Mouse (Mus musculus) stomach, embryonic 15.5 days (tissue): Measurements from ENCODE around the gene Phf21a. TPM values are rescaled to one million over a fixed set of nuclear protein-coding genes. Genes with fewer than 3 reads are reported as not detected.

Experiments used
- ATAC-seq: fragments of 200-750 bp; cut with Nextera tagmentation; 2 replicates; pipeline ENCODE4 v1.8.0; 2017; ENCODE audit warnings: low read depth, moderate number of reproducible peaks, moderate TSS enrichment; ENCODE audit not compliant: insufficient read depth, low FRiP score
- H3K27ac ChIP-seq: fragments of 300-500 bp; sonication (generic); 2 replicates; pipeline ENCODE4 v1.5.1; 2015; ENCODE audit warnings: mild to moderate bottlenecking, inconsistent platforms
- H3K27me3 ChIP-seq: fragments of 300-500 bp; sonication (generic); replicated peaks from 2 replicates; pipeline ENCODE4 v1.6.1; 2015; ENCODE audit warnings: inconsistent platforms
- H3K36me3 ChIP-seq: fragments of 300-500 bp; sonication (generic); 2 replicates; pipeline ENCODE4 v1.6.1; 2015; ENCODE audit warnings: inconsistent platforms
- H3K4me1 ChIP-seq: fragments of 300-500 bp; sonication (generic); 2 replicates; pipeline ENCODE4 v1.6.1; 2015; ENCODE audit warnings: inconsistent platforms
- H3K4me2 ChIP-seq: fragments of 300-500 bp; sonication (generic); 2 replicates; pipeline ENCODE4 v1.6.1; 2015; ENCODE audit warnings: mild to moderate bottlenecking, inconsistent platforms
- H3K4me3 ChIP-seq: fragments of 300-500 bp; sonication (generic); replicated peaks from 2 replicates; pipeline ENCODE4 v1.5.1; 2015; ENCODE audit warnings: inconsistent platforms
- H3K9ac ChIP-seq: fragments of 300-500 bp; sonication (generic); 2 replicates; pipeline ENCODE4 v1.6.1; 2015; ENCODE audit warnings: inconsistent platforms
- H3K9me3 ChIP-seq: fragments of 300-500 bp; sonication (generic); 2 replicates; pipeline ENCODE4 v1.6.1; 2016; ENCODE audit warnings: inconsistent platforms
- WGBS: fragments of 180-500 bp; shearing (Covaris S2); methylation state at CpG from one replicate; pipeline ENCODE4 v1.1.7; 2015; 5-methylcytosine and 5-hydroxymethylcytosine counted together
- polyA plus RNA-seq: library from polyadenylated mRNA; unstranded; fragments of >200 nt; fragmentation: Nextera tagmentation; extraction: Ambion mirVana; gene quantifications from 2 replicates; pipeline ENCODE4 v1.2.1, GENCODE M21; 2015

Gene Phf21a
- polyA plus RNA-seq, 1 experiment from 2014 or later, result 18.8 TPM

- no peak for ATAC-seq
- Histone ChIP-seq H3K9me3 (no peaks in the 10 kb centered on the region), H3K9ac (no peak overlapping the region), H3K4me1 (no peaks in the 10 kb centered on the region), H3K27me3 (no peaks in the 10 kb centered on the region), H3K27ac (no peak overlapping the region), H3K36me3 (peaks cover 17% of the 10 kb centered on the region), H3K4me2 (no peak overlapping the region), H3K4me3 (no peak overlapping the region)
- WGBS, result 79% methylated on average over 7 of the region's 7 CpGs
Measured at GRCm38 (mm10) chr2:92325676-92326075, 232.8 kb downstream of the Phf21a start.

DNA sequence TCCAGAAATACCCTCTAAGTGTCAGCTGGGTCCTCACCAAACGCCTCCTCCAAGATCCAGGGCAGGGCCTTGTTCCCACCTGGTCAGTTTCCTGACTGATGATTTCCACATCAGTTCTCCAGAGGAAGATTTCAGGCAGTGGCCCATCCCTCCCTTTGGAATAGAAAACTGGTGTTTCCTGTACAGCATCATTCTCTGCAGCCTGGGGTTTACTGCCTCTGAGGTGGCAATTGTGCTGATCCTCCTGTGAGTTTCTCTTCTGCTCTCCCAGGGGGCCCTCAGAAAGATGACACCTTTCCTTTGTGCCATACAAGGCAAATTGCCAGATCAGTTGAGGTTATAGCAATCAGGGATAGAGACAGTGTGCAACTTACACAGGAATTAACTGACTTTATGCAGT is 233.3 kb downstream of the Phf21a start:
- no peak overlapping the region for H3K27ac ChIP-seq
- H3K9me3 ChIP-seq, result no peaks in the 10 kb centered on the region
- H3K36me3 ChIP-seq, result peaks cover 18% of the 10 kb centered on the region
- H3K4me2 ChIP-seq, result no peak overlapping the region
- H3K4me3 ChIP-seq, result no peak overlapping the region
- H3K4me1 ChIP-seq, result no peaks in the 10 kb centered on the region
- no peaks in the 10 kb centered on the region for H3K27me3 ChIP-seq
- no peak overlapping the region for H3K9ac ChIP-seq
- 67% methylated on average over 1 of the region's 1 CpGs for WGBS
- ATAC-seq, result no peak

DNA sequence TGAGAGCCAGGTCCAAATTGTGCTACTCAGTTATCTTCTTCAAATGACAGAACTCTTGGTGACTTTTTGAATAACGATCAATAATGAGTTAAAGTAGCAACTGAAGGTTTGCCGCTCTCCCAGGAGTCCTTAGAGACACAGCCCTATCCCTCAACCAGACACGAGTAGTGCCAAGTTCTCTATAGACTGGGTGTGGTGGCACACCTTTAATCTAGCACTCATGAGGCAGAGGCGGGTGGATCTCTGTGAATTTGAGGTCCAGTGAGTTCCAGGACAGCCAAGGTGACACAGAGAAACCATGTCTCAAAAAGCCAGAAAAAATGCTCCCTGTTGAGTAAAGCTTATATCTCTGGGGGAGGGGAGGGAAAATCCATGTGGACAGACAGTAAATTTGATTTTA is 234.7 kb downstream of the Phf21a start:
- Histone ChIP-seq H3K4me3 (no peak overlapping the region), H3K27ac (no peak overlapping the region), H3K9me3 (no peaks in the 10 kb centered on the region), H3K36me3 (peaks cover 22% of the 10 kb centered on the region), H3K27me3 (no peaks in the 10 kb centered on the region), H3K9ac (no peak overlapping the region), H3K4me1 (no peaks in the 10 kb centered on the region), H3K4me2 (no peak overlapping the region)
- 86% methylated on average over 4 of the region's 4 CpGs for WGBS
- no peak for ATAC-seq

DNA sequence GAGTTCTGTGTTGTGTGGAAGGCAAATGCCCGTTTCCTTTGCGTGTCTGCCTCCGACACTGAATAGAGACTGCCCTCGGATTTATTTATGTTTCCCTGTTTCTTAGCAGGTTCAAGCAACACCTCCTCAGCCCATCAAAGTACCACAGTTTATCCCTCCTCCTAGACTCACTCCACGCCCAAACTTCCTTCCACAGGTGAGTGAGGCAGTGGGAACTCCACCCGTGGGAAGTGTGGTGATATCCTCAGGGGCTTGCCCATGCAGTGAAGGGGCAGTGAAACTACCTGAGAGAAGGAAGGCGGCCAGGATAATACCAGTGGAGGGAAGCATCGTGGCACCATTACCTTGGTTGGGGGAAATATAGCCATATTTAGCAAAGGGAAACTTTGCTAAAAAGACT is 235.3 kb downstream of the Phf21a start:
- Histone ChIP-seq H3K36me3 (peaks cover 19% of the 10 kb centered on the region), H3K9ac (no peak overlapping the region), H3K9me3 (no peaks in the 10 kb centered on the region), H3K4me1 (no peaks in the 10 kb centered on the region), H3K27me3 (no peaks in the 10 kb centered on the region), H3K4me2 (no peak overlapping the region), H3K27ac (no peak overlapping the region), H3K4me3 (no peak overlapping the region)
- ATAC-seq, result no peak
- 91% methylated on average over 8 of the region's 8 CpGs for WGBS

GRCm38 (mm10) chr2:92330840-92331239 is 237.9 kb downstream of the Phf21a start:
- Histone ChIP-seq H3K4me1 (no peaks in the 10 kb centered on the region), H3K27ac (no peak overlapping the region), H3K36me3 (peaks cover 22% of the 10 kb centered on the region), H3K4me3 (no peak overlapping the region), H3K9me3 (no peaks in the 10 kb centered on the region), H3K9ac (no peak overlapping the region), H3K4me2 (no peak overlapping the region), H3K27me3 (no peaks in the 10 kb centered on the region)
- 60% methylated on average over 2 of the region's 2 CpGs for WGBS
- no peak for ATAC-seq

- no peaks in the 10 kb centered on the region for H3K9me3 ChIP-seq
- ATAC-seq, result no peak
- H3K9ac ChIP-seq, result no peak overlapping the region
- peaks cover 22% of the 10 kb centered on the region for H3K36me3 ChIP-seq
- H3K4me3 ChIP-seq, result no peak overlapping the region
- 80% methylated on average over 2 of the region's 2 CpGs for WGBS
- H3K4me2 ChIP-seq, result no peak overlapping the region
- no peaks in the 10 kb centered on the region for H3K27me3 ChIP-seq
- H3K4me1 ChIP-seq, result no peaks in the 10 kb centered on the region
- no peak overlapping the region for H3K27ac ChIP-seq
Measured at GRCm38 (mm10) chr2:92331410-92331809, 238.5 kb downstream of the Phf21a start.

DNA sequence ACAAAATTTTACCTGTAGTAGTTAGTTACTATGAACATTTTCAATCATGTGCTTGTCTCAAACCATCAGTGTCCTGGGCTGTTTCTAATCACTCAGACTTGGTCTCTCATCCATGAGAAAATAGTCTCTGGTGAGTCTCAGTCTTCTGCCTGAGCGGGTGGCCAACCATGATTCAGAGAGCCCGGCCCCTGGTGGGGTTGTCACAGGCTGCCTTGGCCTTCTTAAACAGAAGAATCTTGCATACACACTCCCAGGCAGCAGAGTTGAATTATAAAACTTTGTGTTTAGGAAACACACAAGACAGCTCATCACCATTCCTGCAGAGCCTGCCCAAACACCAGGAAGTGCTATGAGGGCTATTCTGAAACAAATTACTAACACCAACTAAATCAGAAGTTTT is 239.0 kb downstream of the Phf21a start:
- Histone ChIP-seq H3K27ac (no peak overlapping the region), H3K9ac (no peak overlapping the region), H3K4me3 (no peak overlapping the region), H3K36me3 (peaks cover 21% of the 10 kb centered on the region), H3K27me3 (no peaks in the 10 kb centered on the region), H3K4me1 (no peaks in the 10 kb centered on the region), H3K9me3 (no peaks in the 10 kb centered on the region), H3K4me2 (no peak overlapping the region)
- no peak for ATAC-seq
- 97% methylated on average over 2 of the region's 2 CpGs for WGBS

DNA sequence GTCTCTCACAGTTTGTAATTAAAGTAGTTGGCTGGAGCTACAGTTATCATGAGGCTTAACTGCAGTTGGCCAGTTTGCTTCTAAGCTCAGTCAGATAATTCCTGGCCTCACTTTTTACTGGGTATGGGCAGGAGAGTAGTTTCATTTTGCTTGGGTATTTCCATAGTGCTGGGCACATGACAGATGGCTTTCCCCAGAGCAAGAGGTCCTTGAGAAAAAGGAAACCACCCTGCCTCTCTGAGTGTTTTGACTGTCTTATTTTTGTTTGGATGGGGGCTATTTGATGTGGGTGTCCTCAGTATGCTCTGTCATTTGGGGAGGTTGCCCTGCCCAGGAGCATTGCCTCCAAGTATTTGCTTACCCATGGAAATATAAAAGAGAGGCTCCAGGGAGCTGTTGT is 249.5 kb downstream of the Phf21a start:
- no peaks in the 10 kb centered on the region for H3K4me1 ChIP-seq
- no peak for ATAC-seq

GRCm38 (mm10) chr2:92347191-92347590 is 254.3 kb downstream of the Phf21a start:
- no peak for ATAC-seq

More for the DNA sequence above, 249.5 kb downstream of the Phf21a start:
- no peaks in the 10 kb centered on the region for H3K9me3 ChIP-seq
- H3K9ac ChIP-seq, result no peak overlapping the region
- no peaks in the 10 kb centered on the region for H3K27me3 ChIP-seq
- H3K36me3 ChIP-seq, result 0 out of 2 replicates have a peak, but pooled peaks cover 4% of the 10 kb centered on the region
- H3K27ac ChIP-seq, result no peak overlapping the region
- no peak overlapping the region for H3K4me3 ChIP-seq
- no peak overlapping the region for H3K4me2 ChIP-seq

GRCm38 (mm10) chr2:92349589-92350425 is 256.9 kb downstream of the Phf21a start:
- ATAC-seq, result no peak
- no peaks in the 10 kb centered on the region for H3K9me3 ChIP-seq
- no peaks in the 10 kb centered on the region for H3K4me1 ChIP-seq
- no peak overlapping the region for H3K9ac ChIP-seq
- H3K27me3 ChIP-seq, result no peaks in the 10 kb centered on the region
- no peak overlapping the region for H3K4me3 ChIP-seq
- peaks cover 27% of the 10 kb centered on the region for H3K36me3 ChIP-seq
- H3K27ac ChIP-seq, result no peak overlapping the region
- H3K4me2 ChIP-seq, result no peak overlapping the region
- 53% methylated on average over 6 of the region's 6 CpGs for WGBS

More at GRCm38 (mm10) chr2:92347191-92347590, 254.3 kb downstream of the Phf21a start:
- Histone ChIP-seq H3K9ac (no peak overlapping the region), H3K9me3 (no peaks in the 10 kb centered on the region), H3K27ac (no peak overlapping the region), H3K4me2 (no peak overlapping the region), H3K4me1 (no peaks in the 10 kb centered on the region), H3K36me3 (peaks cover 23% of the 10 kb centered on the region), H3K4me3 (no peak overlapping the region), H3K27me3 (no peaks in the 10 kb centered on the region)
- 91% methylated on average over 2 of the region's 2 CpGs for WGBS

GRCm38 (mm10) chr2:92350686-92351085 is 257.8 kb downstream of the Phf21a start:
- Histone ChIP-seq H3K4me2 (no peak overlapping the region), H3K4me1 (no peaks in the 10 kb centered on the region), H3K27me3 (no peaks in the 10 kb centered on the region), H3K36me3 (peaks cover 27% of the 10 kb centered on the region), H3K27ac (no peak overlapping the region), H3K4me3 (no peak overlapping the region), H3K9me3 (no peaks in the 10 kb centered on the region), H3K9ac (no peak overlapping the region)
- WGBS, result 53% methylated on average over 5 of the region's 5 CpGs
- no peak for ATAC-seq

DNA sequence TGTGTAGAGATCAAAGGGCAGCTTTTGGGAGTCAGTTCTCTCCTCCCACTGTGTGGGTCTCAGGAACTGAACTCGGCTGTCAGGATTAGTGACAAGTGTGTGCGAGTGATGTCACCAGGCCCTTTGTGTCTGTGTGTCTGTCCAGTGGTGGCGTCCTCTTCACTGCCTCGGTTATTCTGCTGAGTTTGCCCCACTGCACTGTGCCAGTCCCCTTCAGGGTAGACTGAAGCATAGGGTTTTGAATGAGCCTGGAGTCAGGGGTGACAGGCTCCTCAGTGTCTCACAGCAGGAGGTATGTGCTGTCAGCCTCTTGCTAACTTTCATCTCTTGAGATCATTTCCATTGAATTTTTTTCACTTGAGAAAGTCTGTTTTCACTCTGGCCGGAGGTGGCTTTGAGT is 260.5 kb downstream of the Phf21a start:
- WGBS, result 78% methylated on average over 5 of the region's 5 CpGs
- ATAC-seq, result no peak
- H3K4me1 ChIP-seq, result no peaks in the 10 kb centered on the region
- H3K36me3 ChIP-seq, result peaks cover 32% of the 10 kb centered on the region
- no peak overlapping the region for H3K4me2 ChIP-seq
- no peak overlapping the region for H3K27ac ChIP-seq
- no peak overlapping the region for H3K4me3 ChIP-seq
- H3K27me3 ChIP-seq, result no peaks in the 10 kb centered on the region
- H3K9me3 ChIP-seq, result no peaks in the 10 kb centered on the region
- no peak overlapping the region for H3K9ac ChIP-seq
